Mouse (Mus musculus) neutrophil, adult 65 days (primary cell): Measurements from ENCODE around the gene Ccl24. TPM values are rescaled to one million over a fixed set of nuclear protein-coding genes. Genes with fewer than 3 reads are reported as not detected.

Experiments used
- total RNA-seq: library from RNA; stranded (reverse); gene quantifications from 2 replicates; pipeline ENCODE4 v1.2.4, GENCODE M21; 2023

Gene Ccl24
- 0.32 TPM in 1 of 2 replicates, not detected in the other for total RNA-seq

GRCm38 (mm10) chr5:135573006-135573405 lies at the start of gene Ccl24:
Gene Ccl24 (minus strand): TSS chr5:135573049.

DNA sequence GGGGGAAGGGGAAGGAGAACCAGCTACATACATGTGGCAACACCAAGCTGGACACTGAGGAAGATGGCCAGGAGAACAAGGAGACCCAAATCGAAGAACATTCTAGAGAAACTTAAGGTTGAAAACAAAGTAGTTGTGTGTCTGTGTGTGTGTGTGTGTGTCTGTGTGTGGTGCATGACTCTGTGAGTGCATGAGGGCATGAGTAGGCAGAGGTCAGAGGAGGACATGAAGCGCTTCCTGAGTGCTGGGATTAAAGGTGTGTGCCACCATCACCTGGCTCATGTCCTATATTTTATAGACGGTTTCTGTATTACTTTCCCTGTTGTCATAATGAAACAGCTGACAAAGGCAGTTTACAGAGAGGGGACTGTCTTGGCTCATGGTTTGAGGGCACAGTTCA lies 9.4 kb downstream of the Ccl24 start, which contains the start of gene Ccl26:
Ccl26 (minus strand) TSS at position 101 of the 400 bp plus-strand sequence.

DNA sequence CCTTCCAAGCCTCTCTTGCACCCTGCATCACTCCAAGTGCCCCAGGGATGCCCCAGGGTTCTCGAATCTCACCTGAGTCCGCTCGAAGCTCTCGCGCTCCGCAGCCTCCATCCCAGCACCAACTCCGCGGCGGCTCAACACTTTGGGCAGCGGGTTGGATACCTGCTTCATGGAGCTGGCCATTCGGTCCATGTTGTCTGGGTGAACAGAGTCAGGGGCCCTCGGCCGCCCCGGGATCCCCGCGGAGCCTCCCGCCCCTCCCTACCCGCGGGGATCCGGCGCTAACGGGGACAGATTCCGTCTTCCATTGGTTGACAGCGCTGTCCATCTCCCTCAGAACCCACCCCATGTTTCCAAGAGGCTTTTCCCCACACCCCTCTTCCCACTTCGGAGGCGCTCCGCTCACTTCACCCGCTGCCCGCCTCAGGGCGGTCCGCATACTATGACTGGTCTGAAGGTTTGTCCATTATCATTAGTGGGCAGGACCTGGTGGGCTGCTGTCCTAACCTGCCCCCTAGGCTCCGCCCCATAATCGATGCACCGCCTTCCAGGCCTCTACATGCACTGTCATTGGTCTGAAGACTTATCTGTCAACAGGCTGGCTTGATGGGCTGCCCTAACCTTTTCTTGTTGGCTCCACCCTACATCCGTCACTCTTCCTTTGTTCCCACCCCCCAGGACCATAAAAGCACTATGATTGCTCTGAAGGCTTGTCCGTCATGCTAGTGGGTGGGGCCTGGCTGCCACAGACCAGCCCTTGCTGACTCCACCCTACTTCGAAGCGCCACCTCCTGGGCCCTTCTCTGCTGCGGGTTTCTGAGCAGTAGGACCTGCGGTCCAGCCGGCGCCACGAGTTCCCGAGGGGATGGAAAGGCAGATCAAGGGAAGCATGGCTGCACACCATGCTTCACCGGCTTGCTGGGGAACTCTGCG lies 27.7 kb downstream of the Ccl24 start, which contains the start of gene Hip1:
Hip1 (minus strand) TSS at position 256 of the 933 bp plus-strand sequence.

Other genes starting within 250 kb of the Ccl24 start
- gene Fkbp6, start 223.0 kb downstream of the Ccl24 start, total RNA-seq, result not detected in 2 replicates
- gene Trim50, start 219.8 kb downstream of the Ccl24 start, total RNA-seq, result not detected in 2 replicates
- gene Nsun5, start 203.1 kb downstream of the Ccl24 start, total RNA-seq, result 3.1 and 5.7 TPM in 2 replicates
- 29.4 and 37.0 TPM in 2 replicates for gene Pom121, start 178.5 kb downstream of the Ccl24 start, total RNA-seq
- 33.5 and 37.3 TPM in 2 replicates for gene Hip1, start 27.9 kb downstream of the Ccl24 start, total RNA-seq
- not detected in 2 replicates for gene Ccl26, start 9.5 kb downstream of the Ccl24 start, total RNA-seq
- gene Rhbdd2, start 59.6 kb upstream of the Ccl24 start, total RNA-seq, result 4.6 and 6.9 TPM in 2 replicates
- gene Por, start 97.0 kb upstream of the Ccl24 start, total RNA-seq, result 122 and 139 TPM in 2 replicates
- gene Tmem120a, start 171.4 kb upstream of the Ccl24 start, total RNA-seq, result 38.9 and 44.9 TPM in 2 replicates
- gene Styxl1, start 205.3 kb upstream of the Ccl24 start, total RNA-seq, result 0.60 TPM in 1 of 2 replicates, not detected in the other
- gene Mdh2, start 205.4 kb upstream of the Ccl24 start, total RNA-seq, result 205 and 300 TPM in 2 replicates
- 0.86 TPM in 1 of 2 replicates, not detected in the other for gene Srrm3, start 233.8 kb upstream of the Ccl24 start, total RNA-seq